Mouse (Mus musculus): Measurements from ENCODE around the gene Ap2b1. TPM values are rescaled to one million over a fixed set of nuclear protein-coding genes. Genes with fewer than 3 reads are reported as not detected.
"Not testable (repeated sequence)": the region's sequence is repeated elsewhere in the genome, so short reads cannot be mapped to it uniquely, and the experiment has no call there.

Gene Ap2b1
- total RNA-seq, 2 experiments from 2014 or later: 91.9 to 108 TPM

DNA sequence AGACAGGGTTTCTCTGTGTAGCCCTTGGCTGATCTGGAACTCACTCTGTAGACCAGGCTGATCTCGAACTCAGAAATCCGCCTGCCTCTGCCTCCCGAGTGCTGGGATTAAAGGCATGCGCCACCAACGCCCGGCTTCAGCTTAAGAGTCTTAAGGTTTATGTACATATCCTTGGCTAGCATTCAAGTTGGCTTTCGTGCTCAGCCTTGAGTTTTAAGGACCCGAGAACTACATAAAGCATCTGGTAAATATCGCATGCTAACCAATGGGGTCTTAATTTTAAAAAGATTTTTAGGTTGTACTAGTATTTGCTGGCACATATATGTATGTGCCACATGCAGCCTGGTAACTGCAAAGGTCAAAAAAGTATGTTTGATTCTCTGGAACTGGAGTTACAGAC, 900 bp downstream of the Ap2b1 start:
- no peak for DNase-seq (ENCODE audit: low spot score in 2 of 2)

DNA sequence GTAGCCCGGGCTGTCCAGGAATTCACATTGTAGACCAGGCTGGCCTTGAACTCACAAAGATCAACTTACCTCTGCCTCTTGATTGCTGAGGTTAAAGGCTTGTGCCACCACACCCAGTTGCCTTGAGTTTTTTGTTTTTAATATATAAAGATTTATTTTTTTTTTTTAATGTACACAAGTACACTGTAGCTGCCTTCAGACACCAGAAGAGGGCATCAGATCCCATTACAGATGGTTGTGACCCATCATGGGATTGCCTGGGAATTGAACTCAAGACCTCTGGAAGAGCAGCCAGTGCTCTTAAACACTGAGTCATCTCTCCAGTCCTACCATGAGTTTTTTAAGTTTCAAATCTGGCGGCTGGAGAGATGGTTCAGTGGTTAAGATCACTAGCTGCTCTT, 2.6 kb downstream of the Ap2b1 start:
- DNase-seq (ENCODE audit: low spot score in 2 of 2): no peak

DNA sequence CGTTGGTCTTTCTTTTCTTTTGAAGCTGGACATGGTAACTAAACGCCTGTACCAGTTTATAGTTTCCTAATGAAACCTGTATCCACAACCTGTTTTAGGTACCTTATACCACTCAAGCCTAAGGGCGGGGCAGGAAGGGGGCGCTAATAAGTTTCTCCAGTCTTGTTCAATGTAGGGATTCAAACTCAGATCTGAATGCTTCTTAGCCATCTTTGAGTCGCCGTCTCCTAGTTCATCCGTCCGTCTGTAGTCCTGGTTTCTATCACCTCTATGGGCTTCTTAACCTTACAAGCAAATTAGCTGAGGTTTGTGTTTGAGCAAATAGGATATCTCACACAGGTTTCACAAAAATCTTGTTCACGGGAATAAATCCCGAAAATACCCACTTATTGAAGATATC, 3.3 kb downstream of the Ap2b1 start:
- no peak for DNase-seq (ENCODE audit: low spot score in 2 of 2)

DNA sequence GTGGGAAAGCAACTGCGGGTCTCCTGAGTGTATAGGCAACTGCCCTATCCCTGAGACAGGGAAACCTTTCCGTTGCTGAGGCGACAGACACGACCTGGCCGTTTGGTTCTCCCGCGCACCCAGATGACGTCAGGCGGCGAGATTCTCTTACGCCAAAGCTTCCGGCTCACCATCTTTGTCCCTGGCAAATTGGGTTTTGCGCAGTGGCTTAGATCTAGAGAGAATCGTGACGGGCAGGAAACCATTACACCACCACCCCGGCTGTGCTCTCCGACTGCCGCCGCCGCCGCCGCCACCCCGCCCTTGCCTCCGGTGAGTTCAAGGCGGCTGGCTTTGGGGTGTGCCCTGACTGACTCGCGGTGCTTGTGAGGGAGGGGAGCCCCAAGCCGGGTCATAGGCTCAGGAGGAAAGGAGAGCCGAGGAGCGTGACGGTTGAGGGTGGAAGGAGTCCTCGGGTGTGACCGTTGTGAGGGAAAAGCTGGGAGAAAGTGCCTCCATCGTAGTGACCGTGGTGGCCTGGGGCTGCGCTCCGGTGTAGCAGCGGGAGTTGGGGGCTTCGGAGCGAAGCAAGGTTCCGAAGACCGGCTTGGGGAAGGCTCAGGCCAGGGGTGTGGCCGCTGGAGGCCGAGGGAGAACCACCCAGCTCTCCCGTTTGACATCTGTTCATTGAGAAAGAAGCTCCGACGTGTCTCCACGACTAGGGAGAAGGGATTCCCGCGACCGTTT, 3.9 kb downstream of the Ap2b1 start, which contains the start of gene Pex12:
Gene Pex12 (minus strand): TSS at position 61 of the 726 bp plus-strand sequence.
- peak; percentile 92 to 93 for DNase-seq (ENCODE audit: low spot score in 2 of 2)

DNA sequence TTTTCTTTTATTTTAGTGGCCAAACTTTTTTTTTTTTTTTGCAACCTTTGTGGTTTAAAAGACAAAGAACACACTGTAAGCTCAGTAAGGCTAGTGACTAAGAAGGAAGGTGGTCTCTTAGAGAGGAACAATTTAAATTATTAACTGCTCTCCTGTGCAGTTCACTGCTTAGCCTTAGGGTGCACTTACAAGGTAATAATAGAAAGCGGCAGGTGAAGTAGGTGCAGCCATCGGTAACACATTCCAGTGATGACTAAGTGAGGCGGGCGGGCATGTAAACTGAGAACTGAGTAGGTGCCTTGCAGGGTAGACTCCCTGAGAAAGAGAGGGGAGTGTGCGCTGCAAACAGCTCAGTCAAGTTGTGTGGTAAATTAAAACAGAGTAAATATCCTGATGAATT, 4.9 kb downstream of the Ap2b1 start:
- DNase-seq (ENCODE audit: low spot score in 2 of 2): no peak

DNA sequence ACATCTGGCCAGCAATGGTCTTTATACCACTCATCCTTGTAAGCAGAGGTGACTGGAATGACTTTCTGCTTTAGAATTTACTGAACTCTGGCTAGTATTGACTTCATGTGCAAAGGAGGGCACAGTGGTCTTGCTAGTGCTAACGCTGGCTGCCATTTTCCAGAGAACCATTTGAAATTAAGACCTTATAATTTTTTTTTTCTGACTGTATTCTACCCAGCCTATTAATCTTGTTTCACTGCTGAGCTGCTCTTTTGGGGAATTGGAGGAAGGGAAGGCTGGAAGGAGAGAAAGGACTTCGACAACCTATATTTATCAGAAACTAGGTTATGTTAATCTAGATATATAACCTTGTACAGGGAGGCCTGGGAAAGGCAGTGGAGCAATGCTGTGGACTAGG, 5.7 kb downstream of the Ap2b1 start:
- no peak for DNase-seq (ENCODE audit: low spot score in 2 of 2)

DNA sequence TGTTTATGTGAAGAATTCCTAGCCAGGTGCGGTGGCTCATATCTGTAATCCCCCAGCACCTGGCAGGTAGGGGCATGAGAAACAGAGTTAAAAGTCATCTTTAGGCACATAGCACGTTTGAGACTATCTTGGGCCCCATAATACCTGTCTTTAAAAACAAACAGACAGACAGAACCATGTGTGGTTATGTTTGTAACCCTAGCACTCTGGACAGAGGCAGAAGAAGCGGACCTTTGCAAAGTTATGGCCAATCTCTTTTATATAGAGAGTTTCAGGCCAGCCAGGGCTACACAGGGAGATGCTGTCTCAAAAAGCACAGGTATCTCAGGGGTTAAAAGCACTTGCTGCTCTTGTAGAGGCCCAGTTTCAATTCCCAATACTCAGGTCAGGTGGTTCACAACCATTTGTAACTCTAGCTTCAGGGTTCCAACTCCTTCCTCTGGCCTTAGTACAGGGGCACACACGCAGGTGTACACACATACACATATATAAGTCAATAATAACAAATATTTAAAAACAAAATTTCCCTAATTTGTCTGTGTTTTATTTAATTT, 8.0 kb downstream of the Ap2b1 start:
- no peak for DNase-seq (ENCODE audit: low spot score in 2 of 2)

DNA sequence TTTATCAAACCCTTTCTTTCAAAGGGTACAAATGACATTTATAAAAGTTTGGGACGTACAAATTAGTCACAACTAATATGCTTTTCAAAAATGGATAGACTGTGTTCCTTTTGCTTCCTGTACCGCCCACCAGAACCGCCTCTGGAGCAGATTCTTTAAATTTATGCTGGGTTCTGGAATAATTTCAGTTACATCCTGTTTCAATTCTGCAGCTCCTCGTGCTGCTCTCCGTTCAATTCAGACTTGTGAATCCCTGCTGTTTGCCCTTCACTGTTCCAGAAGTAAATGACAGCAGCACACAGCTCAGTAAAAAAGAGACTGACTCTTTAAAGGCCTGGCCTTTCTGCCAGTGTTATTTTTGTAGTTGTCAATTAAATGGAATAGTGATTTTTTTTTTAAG, 13.6 kb downstream of the Ap2b1 start:
- no peak for DNase-seq (ENCODE audit: low spot score in 2 of 2)

DNA sequence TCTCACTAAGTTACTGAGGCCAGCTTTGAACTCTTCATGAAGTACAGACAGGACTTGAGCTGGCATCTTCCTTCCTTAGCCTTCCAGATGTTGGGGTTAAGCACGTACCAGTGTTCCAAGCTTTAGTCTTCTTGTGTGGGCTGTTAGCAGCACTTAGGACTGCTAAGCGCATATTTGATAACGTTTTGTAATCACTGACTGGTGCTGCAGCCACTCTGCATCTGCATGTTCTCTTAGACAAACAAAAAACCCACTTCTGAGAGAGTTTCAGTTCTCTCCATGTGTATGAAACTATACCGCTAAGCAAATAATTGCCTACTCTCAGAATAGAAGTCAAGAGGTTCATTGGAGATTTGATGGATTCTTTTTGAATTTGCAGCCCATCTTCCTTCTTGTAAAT, 20.2 kb downstream of the Ap2b1 start:
- no peak for DNase-seq (ENCODE audit: low spot score in 2 of 2)

DNA sequence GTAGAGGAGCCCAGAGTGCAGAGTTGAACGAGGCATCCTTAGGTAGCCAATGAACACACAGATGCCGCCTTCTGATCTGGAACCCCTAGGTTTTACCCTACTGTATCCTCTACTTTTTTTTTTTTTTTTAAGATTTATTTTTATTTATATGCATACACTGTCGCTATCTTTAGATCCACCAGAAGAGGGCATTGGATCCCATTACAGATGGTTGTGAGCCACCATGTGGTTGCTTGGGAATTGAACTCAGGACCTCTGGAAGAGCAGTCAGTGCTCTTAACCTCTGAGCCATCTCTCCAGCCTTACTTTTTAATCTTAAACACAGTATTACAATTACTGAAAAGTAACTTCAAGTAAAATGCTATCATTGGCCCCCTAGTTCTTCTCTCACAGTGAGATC, 27.9 kb downstream of the Ap2b1 start:
- DNase-seq (ENCODE audit: low spot score in 2 of 2): not testable (repeated sequence)

DNA sequence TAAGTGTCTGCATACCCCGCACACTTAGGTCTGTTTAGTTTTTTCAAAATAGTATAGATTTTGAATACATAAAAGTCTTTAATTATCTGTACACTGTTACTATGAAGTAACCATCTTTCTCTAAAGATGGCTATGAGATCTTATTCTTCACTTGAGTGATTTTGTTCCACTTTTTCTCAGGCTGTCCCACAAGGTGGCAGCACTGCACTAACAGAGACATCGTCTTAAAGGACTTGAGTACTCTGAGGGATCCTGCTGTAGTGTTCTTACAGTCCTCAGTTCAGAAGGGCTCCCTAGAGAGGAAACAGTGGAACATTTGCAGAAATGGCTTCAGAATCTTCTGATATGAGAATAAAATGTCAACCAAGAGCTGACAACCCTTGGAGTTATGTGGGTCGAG, 28.6 kb downstream of the Ap2b1 start:
- DNase-seq (ENCODE audit: low spot score in 2 of 2): peak; percentile 33 to 52

DNA sequence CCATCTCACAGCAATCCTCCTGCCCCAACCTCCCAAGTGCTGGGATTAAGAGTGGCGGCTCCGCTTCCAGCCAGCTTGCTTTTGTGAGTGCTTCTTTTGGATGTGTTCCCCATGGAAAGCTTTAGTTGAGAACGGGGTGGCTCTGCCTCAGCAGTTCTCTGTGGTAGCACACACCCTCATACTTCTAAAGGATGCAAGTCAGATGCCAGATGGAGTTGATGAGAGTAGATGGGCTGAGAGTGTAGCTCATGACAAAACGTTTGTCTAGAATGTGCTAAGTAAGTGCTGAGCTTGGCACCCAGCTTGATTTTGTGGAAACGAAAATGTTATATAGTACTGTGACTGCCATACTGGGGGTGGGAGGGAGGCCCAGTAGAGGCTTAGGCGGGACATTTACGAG, 37.0 kb downstream of the Ap2b1 start:
- no peak for DNase-seq (ENCODE audit: low spot score in 2 of 2)

DNA sequence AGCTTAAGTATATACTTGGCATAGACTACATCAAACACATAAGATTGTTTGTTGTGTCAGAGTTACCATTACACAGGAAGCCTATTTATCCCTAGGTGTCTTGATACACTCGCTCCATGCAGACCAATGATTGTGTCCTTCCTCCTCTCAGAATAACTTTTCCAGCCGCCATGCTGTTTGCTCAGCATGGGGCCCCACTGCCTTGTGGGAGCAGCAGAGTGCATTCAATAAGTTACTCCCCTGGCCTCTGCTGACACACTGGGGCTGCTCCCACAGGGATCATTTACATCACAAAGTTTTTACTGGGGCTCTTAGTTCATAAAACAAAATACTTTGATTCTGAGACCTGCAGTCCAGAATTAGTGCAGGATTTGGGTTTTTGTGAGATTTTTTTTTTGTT, 40.9 kb downstream of the Ap2b1 start:
- no peak for DNase-seq (ENCODE audit: low spot score in 2 of 2)

DNA sequence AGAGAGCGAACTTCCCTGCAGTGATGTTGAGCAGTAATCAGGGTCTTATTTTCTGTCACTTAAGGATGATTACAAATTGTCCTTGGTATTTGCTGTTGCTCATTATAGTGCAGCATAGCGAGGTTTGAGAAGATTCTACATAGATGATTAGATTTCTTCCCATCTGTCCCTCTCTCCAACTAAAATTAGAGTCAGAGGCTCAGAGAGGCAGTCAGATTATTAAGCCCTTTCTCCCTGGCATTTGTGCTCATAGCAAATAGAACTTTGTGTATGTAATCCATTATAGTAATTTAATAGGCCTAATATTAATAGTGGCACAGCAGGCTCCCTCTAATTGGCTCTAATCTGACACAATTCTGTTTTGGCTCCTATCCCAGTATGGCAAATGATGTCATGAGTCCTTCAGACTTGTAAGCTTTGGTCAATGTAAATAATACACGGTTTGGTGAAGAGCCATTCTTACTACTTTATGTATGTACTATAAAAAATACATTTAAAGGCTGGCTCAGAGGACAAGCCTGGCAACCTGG, 43.0 kb downstream of the Ap2b1 start:
- DNase-seq (ENCODE audit: low spot score in 2 of 2): no peak

DNA sequence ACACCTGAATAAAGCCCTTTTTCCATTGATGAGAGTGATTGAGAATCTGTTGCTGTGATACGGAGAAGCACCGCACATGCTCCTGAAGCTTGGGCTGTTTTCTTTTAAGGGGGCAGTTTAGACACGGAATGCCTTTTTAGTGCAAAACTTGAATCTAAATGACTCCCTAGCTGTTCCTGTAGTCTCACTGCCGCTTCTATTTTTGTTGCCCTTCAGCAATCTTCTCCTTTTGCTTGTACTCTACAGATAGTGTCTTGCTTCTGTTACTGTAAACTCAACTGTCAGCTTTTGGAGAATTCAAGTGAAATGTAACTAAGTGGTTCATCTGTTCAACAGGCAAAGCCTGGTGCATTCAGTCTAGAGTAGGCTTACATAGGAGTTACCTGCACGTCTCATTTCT, 56.6 kb downstream of the Ap2b1 start:
- no peak for DNase-seq (ENCODE audit: low spot score in 2 of 2)

DNA sequence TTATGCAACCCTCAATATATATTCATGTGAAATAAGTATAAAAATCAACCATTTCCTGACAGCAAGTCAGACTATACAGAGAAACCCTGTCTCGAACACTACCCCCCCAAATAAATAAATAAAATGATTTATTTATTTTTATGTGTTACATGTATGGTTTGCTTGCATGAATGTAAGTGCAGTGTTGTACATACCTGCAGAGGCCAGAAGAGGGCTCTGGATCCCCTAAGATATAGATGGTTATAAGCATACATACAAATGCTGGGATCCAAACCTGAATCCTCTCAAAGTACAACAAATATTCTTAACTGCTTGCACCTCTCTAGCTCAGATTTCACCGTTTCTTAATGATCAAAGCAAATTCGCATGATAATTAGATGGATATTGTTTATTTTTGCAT, 58.6 kb downstream of the Ap2b1 start:
- DNase-seq (ENCODE audit: low spot score in 2 of 2): no peak

DNA sequence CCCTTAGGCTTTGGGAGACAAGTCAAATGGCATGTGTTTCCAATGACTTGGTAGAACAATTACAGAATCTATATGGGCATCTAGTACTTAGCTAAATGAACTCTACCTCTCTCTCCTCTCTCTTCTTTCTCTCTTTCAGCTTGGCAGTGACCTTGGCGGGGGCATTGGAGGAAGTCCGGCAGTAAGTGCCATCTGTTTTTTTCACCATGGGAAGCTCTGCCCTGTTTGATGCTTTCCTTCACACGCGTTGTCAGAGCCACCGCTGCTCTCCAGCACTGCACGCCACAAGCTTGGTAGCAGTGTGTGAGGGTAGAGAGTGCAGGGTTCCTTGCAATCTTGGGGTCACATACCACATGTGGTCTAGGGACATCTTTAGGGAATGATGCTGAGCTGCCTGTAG, 65.8 kb downstream of the Ap2b1 start:
- no peak for DNase-seq (ENCODE audit: low spot score in 2 of 2)

DNA sequence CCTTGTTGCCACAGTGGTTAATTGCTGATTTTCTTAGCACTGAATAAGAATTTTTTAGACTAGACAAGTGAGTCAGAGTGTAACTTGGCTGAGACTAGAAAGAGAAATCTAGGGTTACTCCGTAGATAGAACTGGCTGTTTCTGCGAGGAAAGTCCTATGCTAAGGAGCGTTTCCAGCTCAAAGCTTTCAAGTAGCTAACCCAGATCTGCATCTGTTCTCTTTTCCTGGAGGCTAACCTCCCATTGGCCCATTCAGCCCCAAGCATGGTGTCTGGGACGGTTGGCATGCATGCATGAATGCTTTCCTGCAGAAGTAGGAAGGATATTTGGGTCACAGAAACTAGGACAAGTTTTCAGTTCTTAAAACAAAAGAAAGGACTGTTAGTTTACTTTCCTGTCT, 72.4 kb downstream of the Ap2b1 start:
- no peak for DNase-seq (ENCODE audit: low spot score in 2 of 2)

DNA sequence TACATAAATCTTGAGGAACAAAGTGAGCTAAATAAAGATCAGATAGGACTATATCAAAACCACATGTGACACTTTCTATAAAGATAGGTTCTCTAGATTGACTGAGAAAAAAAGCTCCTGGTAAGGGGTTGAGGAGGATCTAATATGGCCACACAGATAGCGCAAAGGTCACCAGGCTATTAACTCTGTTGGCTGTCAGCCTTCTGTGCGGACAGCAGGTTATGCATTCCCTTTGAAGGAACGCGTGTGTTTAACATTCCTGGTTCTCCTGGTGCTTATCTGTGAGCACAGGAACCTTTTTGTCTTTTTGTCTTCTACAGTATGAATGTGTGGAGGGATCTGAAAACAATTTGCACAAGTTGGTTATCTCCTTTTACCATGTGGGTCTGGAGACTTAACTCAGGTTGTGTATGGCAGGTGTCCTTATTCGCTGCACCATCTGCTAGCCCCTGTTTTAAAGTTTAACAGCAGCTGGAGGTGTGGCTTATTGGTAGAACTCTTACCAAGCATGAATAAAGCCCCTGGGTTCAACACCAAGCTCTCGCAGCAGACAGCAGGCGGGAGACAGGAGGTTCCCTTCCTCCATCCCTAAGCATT, 81.0 kb downstream of the Ap2b1 start:
- DNase-seq (ENCODE audit: low spot score in 2 of 2): no peak

DNA sequence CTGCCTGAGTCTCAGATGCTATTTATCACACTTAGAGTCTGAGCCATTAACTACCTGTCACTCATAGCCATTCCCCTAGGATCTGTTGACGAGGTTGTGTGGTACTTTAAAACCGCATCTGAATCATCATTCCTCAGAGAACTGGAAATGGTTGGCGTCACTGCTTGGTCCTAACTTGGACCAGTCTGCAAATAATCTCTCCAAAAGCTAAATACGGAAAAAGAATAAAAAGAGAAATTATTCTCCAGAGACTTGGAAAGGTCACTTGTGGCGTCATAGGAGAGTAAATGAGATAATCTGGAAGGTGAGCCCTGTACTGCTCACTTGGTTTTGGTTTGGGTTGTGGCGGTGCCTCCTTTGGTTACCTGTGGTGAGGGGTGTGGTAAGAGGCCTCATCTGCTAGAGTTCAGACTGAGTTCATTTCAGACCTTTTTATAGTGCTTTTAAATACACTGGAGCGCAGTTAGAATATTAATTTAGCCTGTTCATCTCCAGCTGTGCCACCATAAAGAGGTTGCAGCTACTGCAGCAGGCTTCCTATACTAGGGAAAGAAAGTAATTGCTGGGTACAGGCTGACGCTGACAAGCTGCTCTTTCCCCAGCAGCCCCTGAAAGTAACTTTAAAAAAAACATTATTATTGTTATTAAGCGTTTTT, 84.2 kb downstream of the Ap2b1 start:
- DNase-seq (ENCODE audit: low spot score in 2 of 2): no peak

DNA sequence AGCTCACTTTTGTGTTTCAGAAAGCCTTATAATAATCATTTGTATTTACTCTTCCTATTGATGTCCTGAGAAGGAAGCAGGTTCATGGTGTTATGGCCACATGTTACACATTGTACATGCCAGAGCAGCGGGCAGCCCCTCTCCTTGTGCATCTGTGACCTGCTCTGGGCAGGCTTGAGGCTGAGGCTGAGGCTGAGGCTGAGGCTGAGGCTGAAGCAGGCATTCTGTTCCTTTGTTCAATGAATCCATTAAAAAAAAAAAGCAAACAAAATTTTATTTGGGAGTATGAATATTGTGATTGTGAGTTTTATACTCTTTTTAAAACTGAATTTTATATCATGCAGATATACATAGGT, 84.7 kb downstream of the Ap2b1 start:
- DNase-seq (ENCODE audit: low spot score in 2 of 2): no peak

DNA sequence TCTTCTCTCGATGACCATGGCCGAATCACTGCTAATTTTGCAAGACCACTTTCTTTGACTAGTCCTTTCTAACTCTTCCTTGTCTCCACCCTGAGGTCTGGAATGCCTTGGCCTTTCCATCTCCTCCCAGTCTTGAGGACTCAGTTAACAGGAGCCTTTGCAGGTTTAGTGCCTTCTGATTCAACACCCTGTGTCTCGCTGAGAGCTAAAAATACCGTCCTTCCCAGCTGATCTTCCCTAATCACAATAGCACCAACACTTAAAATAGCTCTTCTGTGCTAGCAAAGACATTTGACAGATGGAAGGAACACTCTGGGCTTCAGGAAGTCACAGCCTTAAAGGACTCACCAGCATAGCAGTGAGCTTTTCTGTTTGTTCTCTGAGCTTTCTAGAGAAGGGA, 94.2 kb downstream of the Ap2b1 start:
- DNase-seq (ENCODE audit: low spot score in 2 of 2): no peak

Data from adrenal gland, adult 18-20 months (tissue).